Mouse (Mus musculus) embryo, embryonic 11 days (tissue): ENCODE measurements at regions not wholly inside any gene's neighbourhood (a gene's known extent, or its start where the extent isn't known, plus 50 kb on each side); places are given as distances from the start of the nearest gene placed in this dataset.
"Not testable (repeated sequence)": the region's sequence is repeated elsewhere in the genome, so short reads cannot be mapped to it uniquely, and the experiment has no call there.

Experiments
- DNase-seq: peaks from one replicate; pipeline ENCODE4 v3.0.0-alpha.2; 2015

DNA sequence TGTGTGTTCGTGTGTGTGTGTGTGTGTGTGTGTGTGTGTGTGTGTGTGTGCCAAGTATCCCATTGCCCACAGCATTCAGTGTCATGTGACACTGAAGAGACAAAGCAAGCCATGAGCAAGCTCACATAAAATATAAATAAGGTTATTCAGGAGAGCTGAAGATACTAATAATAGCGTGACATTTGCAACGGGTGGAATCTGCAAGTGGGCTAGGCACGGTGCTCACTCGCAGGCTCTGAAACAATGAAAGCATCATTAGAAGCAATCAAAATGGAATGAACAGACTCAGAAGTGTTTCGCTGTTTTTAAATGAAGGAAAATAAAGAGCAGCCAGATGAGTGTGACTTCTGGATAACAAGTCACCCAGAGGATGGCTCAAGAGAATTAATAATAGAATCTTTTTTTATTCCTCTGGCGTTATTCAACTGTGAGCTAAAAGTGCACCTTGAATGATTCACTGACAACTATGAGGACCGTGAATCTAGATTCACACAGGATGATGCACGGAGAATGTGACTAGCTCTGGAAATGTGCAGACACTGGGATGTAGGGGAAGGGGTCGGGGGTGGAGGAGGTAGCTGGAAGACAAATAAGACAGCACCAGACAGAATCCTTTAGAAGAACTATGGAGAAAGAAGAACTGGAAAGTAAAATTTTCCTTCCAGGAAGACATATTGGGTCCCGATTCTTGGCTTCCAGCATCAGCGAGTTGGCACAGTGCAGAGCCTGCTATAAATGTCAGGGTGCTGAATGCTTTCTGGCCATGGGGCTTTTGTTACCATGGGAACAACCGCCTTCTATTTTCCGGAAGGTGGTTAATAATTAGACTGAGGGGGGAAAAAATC lies 55.3 kb downstream of the Actbl2 start:
- no peak for DNase-seq

- no peak for DNase-seq
Observed at GRCm38 (mm10) chr13:111310693-111311045, 55.9 kb downstream of the Actbl2 start.

DNA sequence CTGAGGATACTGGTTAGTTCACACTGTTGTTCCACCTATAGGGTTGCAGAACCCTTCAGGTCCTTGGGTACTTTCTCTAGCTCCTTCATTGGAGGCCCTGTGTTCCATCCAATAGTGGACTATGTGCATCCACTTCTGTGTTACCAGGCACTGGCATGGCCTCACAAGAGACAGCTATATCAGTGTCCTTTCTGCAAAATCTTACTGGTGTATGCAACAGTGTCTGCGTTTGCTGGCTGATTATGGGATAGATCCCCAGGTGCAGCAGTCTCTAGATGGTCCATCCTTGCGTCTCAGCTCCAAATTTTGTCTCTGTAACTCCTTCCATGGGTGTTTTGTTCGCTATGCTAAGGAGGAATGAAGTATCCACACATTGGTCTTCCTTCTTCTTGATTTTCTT lies 58.7 kb downstream of the Actbl2 start:
- not testable (repeated sequence) for DNase-seq

- DNase-seq: not testable (repeated sequence)
Observed at GRCm38 (mm10) chr13:111317876-111318275, 63.1 kb downstream of the Actbl2 start.

DNA sequence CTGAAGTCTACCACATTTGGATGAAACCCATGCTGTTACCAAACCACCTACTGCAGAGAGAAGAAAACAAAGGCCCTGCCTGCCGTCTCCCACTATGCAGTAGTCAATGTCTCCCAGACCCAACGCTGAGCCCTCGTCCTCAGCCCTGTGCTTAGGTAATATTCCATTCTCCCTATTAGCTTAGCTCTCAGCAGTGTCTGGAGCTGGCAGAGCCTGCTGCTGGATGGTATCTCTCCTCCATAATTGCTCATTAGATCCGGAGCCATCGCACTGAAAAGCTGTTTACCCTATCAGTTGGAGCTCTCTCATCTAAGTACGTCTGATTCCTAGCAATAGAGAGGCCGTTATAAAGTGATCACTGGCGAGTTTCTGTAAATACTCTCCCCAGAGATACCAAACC lies 68.4 kb downstream of the Actbl2 start:
- no peak for DNase-seq

- peak; percentile 18 for DNase-seq
Observed at GRCm38 (mm10) chr13:111326096-111326665, 71.4 kb downstream of the Actbl2 start.

DNA sequence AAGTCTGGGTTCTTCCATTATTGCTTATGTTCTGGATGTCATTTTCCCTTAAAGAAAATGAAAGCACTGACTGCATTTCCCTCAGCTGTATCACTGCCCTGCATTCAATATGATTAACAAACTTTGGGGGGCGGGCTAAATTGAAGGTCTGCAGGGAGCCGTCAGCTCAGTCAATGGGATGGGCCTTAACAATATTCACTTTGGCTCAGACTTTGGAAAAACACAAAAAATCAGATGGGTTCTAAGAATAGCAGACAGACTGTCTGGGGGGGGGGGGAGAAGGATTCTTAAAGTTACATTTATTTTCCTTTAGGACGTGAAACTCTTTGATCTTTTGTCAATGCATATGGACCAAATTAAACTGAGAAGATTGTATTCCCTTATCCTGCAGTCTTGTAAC lies 78.2 kb downstream of the Actbl2 start:
- no peak for DNase-seq

DNA sequence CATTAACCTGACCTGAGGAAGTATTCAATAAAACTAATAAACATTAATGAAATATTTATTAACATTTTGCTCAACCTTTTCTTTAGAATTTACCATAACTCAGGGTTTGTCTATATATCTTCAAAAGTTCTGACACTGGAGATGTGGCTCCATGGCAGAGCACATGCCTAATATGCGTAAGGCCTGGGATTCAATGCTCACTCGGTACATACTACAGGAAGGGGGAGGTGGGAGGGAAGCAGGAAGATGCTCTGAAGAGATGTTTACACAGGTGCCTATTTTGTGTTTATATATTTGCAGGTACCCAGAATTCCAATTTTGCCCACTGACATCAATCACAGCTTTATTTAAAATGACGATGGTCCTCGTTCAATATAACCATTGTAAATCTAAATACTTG lies 79.0 kb downstream of the Actbl2 start:
- no peak for DNase-seq

GRCm38 (mm10) chr13:111334258-111335052 lies 79.6 kb downstream of the Actbl2 start:
- no peak for DNase-seq

DNA sequence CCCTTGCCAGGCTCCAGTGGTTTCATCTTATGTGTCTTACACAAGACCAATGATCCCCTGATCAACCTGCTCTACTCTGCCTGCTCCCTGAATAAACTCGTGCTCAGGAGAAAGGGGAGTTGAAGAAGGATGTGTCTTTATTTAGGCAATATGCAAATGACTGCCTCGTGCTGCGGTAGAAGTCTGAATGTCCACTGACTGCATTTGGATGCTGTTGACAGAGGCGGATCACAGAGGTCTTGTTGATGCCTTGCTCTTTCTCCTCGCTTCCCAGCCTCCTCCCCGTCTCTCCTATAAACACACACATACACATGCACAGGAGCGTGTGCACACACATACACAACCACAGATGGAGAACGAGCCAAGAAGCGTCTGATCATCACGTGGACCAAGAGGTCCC lies 90.2 kb downstream of the Actbl2 start:
- DNase-seq: no peak

DNA sequence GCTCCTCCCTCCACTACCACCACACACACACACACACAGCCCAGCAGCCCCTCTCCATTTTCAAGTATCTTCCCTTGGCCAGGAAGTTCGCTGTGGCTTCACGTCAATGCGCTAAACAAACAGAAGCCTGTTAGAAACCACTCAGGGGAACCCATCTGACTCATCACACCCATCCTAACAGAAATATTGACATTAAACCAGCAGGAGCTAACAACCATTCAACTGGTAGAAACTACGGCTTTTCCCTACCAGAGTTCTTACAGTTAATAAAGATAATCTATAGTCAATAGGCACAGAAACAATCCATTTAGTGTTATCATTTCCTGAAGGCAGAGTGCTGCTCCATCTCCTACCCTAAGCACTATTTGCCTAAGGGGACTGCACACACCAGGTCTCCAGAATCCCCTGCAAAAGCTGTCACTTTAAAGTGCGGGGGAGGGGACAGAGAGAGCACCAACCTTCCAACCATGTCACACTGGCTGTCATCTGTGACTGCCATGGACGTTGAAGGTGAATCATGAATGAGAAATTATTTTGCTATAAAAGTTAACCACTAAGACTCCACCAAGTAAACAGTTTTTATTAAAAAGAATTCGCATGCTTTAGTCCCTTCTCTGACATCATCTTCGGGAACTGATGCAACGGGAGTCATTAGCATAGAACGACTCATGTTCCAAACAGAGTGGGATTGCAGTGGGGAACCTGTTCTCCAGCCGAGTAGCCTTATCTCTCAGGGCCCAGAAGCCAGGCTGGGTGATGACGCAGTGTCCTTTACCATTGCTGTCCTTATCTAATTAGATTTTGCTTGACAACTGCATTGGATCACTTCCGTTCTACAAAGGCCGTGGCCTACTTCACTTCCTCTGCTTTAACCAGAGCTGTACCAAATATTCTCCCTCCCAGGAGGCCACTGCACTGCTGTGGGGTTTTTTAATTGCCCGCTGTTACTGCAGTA lies 91.0 kb downstream of the Actbl2 start:
- no peak for DNase-seq

DNA sequence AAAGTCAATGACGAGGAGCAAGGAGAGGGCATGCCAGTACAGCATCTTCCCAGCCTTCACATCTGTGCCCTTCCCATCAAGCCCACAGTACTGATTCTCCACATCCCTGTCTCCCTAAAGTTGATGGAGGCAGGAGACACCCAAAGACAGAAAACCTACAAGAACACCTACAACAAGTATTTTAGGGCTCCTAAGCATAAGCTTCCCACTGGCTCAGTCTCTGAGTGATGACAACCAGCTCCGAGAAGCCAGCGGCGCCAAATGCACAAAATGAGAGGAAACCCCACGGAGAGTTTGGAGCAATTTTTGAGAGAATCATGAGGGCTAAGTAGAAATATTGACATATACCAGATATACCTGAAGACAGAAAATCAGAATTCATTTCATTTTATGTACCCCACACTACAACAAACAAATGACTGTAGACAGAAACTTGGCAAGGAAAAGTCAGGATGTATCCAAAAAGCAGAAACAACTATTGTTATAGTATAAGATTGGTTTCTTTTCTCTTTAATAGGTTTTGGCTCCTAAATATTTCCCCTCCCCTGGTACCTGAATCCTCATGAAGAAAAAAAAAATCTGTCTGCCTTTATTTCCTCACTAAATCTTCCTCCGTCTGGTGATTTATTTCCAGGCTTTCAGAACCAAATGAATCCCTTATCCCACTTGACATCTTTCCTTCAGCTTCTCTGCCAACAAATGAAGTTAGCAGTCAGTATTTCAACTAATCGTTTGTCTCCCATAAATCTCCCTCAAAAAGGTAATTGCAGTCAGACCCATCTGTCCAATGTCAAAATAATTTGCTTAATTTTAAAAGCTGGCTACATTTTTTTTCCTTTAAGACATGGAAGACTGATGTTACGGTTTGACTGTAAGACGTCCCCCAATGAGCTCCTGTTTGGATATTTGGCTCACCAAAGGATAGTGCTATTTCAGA lies 102.0 kb downstream of the Actbl2 start:
- DNase-seq: no peak

GRCm38 (mm10) chr13:111361456-111361855 lies 106.6 kb downstream of the Actbl2 start:
- no peak for DNase-seq

- DNase-seq: no peak
Observed at GRCm38 (mm10) chr13:111363176-111363739, 108.4 kb downstream of the Actbl2 start.

DNA sequence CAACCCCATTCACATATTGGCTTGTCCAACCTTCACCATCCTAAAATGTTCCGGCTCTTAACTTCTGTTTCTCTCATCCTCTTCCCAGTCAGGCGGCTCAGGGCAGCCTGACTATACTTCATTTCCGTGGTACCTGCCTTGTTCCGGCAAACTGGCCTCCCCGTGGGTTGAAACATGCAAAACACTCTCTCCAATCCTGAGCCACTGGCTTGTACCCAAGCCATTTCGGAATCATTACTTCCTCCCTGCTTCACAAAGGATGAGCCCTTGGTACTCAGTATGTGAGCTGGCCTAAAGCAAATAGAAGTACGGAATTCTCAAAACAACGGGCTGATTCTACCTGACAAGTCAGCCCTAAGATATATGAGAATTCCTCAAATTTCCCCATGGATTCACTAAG lies 112.1 kb downstream of the Actbl2 start:
- DNase-seq: no peak

DNA sequence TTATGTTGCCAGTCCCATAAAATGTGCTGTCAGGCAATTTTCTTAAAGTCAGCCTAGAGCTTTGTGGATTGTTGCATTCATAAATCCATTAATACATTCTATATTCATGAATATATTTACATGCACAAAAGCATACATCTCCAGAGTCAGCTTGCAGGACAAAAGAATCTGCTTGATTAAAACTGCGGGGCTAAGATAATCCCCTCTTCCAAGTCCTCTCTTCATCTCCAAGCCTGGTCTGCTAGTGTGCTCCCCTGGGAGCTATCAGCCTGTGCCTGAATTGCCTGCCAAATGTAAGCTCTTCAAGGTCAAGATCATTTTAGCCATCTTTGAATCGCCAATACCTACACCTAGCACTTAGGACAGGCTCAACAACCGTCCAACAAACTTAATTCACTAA lies 112.8 kb downstream of the Actbl2 start:
- no peak for DNase-seq

- DNase-seq: no peak
Observed at GRCm38 (mm10) chr13:111369916-111370315, 115.1 kb downstream of the Actbl2 start.

- no peak for DNase-seq
Observed at GRCm38 (mm10) chr13:111373281-111373680, 116.6 kb downstream of the Gpbp1 start.

DNA sequence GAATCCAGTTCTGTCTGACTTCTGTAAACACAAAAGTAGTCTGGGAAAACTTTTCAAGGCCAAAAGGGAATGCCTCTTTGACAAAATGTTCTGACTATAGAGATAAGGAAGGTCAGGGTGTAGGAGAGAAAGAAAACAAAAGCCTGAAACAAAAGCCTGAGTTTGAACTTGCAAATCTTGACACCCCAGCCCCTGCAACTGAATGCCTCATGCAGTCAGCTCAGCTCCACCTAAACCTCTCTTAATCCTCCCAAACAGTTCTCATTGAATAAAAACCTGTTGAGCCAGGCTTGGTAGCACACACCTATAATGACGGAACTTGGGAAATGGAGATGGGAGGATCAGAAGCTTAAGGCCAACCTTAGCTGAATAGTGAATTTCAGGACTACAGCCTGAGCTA lies 116.1 kb downstream of the Gpbp1 start:
- DNase-seq: no peak
